Mouse (Mus musculus) 416B (cell line): ENCODE data around the gene Plcxd3.
A peak's percentile ranks its signal among the peaks of the same experiment; 100 is the strongest.

Experiments
- DNase-seq: peaks from one replicate; pipeline ENCODE4 v3.0.0; 2011; ENCODE audit warnings: low read depth

The Plcxd3 gene

DNA sequence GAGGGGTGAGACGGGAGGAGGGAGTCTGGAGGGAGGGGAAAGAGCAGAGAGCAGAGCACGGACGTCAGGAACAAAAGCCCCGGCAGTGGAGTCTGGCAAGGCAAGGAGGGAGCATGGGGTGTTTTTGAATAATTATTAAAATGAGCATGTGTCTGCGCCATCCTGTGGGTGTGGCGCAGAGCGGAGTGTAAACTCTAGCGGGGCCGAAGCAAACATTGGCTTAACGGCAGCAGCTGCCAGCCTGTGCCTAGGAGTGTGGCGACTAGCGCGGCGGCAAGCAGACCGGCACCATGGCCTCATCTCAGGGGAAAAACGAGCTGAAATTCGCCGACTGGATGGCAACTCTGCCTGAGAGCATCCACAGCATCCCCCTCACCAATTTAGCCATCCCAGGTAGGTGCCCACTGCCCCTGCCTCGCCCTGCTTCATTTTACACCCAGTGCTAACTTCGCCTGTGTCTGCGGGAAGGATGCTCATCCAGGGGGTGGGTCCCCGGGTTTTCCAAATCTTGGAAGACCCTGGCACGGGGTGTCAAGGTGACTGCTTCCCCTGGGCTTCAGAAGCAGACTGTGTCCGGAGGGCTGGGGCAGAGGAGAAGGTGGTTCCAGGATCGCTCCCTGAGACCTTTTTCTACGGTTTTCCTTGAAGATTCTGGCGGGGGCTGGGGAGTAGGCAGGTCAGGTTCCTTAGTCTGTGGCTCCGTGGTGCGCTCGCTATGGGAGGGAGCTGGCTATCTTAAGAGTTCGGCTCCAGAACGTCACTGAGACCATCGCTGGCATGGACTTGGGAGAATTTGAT, at the start of gene Plcxd3:
Gene Plcxd3 (plus strand): TSS at position 69 of the 798 bp plus-strand sequence.
- DNase-seq, result no peak

DNA sequence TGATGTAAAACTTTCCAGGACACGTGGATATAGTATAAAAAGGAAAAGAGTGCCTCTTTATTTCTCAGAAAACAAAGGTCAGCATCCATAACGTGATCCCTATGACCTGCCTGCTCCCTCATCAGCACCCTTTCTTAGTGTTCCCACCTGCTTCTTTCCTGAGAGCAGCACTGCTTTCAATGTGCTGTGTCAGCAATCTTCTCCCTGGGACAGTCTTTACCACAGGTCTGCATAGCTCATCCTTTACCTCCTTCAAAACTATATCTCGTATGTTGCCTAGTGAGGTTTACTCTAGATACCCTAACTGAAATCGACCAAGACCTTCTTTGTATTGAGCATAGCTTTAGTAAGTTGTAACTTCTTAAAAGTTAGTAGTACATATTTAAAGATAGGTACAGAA, 43.4 kb upstream of the Plcxd3 start:
- no peak for DNase-seq

GRCm38 (mm10) chr15:4341620-4342019, 33.7 kb upstream of the Plcxd3 start:
- no peak for DNase-seq

- no peak for DNase-seq
These were observed 26.3 kb upstream of the Plcxd3 start for GRCm38 (mm10) chr15:4348816-4349553.

GRCm38 (mm10) chr15:4356397-4356796, 18.9 kb upstream of the Plcxd3 start:
- no peak for DNase-seq

DNA sequence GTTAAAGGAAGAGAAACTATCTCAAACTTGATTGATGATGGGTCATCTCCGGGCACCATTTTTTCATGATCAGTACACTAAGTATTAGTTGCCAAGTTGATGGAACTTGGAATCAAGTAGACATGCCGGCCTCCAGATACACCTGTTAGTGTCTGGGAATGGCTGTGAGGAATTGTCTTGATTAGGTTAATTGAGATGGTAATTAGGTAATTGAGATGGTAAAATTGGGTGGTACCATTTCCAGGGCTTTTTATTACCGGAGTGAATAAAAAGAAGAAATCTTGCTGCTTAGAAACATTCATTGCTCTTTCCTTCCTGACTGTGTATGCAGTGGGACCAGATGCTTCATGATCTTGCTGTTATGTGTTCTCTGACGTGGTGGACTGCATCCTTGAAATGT, 17.6 kb upstream of the Plcxd3 start:
- DNase-seq, result no peak

- DNase-seq, result peak; percentile 11
These were observed 7.5 kb upstream of the Plcxd3 start for GRCm38 (mm10) chr15:4367801-4368200.

DNA sequence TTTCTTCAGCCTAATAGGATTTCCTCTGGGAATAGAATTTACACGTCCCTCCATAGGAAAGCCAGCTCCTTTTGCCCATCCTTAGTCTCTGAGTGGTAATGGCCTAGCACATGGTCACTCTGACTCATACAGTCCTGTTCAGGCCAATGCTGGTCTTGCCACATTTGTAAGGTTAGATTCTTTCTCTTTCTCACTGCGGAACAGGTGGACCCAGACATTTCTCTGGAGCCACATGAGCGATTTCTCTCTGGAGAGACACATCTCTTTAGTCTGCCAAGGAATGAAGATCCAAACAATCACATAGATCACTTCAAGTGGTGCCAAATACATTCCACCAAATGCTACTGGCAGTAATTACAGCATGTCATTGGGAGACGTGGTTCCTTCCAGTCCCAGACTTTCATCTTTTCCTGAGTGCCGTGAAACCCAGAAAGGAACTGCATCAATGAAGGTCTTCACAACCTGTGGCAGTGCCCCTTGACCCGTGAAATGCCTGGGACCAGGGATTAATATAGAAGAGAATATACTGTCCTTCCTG, 769 bp upstream of the Plcxd3 start:
- DNase-seq, result no peak

- no peak for DNase-seq
These were observed 264 bp upstream of the Plcxd3 start for GRCm38 (mm10) chr15:4375031-4375422.

DNA sequence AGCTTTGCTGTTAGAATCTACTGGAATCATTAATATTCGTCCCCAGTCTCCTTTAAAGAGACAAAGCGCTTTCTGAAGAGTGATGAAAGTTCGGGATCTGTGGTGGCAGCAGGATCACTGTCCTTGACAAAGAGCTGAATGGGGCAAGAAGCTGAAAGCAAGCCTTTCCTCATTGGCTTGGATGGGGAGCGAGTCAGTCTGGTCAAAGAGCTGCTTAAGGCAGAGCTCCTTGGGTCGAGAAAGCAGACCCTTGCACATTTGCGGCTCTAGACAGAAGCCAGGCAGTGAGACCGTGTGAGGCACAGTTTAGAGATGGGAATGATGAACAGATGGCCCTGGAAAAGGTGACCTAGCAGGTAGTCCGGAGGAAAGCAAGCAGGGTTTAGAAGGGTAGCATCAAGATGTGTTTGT, 935 bp downstream of the Plcxd3 start:
- no peak for DNase-seq

- peak; percentile 15 for DNase-seq
These were observed 3.5 kb downstream of the Plcxd3 start for GRCm38 (mm10) chr15:4378766-4379165.

DNA sequence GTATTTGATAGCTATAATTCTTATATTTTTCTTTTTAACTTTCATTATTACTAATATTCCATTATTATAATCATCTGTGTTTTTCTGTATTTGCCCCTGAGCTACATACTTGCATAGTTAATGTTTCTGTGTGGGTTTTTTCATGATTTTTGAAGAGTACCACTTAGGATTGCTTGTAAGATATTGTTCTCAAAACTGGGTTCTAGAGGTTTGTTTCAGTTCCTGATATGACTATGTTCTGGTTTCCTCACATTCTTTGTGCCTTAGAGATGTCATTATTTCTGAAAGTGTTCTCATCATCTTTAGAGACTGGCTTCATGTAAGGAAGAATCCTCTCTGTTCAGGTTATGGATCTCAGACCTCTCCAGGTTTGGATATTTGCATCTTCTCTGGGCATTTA, 12.5 kb downstream of the Plcxd3 start:
- DNase-seq, result no peak

GRCm38 (mm10) chr15:4400096-4400495, 24.8 kb downstream of the Plcxd3 start:
- no peak for DNase-seq

GRCm38 (mm10) chr15:4411333-4411732, 36.0 kb downstream of the Plcxd3 start:
- DNase-seq, result no peak

DNA sequence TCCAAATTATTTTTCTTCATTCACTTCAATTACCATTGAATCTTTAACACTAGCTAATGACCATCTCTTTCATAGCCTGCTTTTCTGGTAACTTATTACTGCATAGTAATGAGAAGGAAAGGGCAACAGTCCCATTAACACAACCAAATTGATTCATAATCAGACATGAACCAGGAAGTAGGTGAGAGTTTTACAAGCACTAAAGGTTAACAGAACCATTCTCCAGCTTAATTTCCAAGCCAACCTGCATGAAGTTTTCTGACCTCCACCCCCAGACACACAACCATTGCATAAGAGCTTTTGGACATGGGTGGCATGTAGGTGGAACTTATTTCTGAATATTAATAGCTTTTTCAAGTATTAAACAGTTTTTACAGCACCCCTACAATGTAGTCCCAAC, 64.8 kb downstream of the Plcxd3 start:
- DNase-seq, result no peak

DNA sequence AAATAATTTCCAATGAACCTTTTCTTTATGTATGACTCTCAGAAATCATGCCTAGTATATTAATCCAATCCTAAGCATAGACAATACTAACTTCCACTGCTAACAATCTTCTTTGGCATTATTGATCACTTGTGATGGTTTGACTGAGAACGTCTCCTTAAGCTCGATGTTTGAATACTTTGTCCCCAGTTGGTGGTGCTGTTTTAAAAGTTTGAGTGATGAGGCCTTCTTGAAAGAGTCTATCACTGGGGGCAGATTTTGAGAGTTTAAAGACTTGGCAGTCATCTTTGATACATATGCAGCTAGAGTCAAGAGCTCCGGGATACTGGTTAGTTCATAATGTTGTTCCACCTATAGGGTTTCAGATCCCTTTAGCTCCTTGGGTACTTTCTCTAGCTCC, 120.9 kb downstream of the Plcxd3 start:
- no peak for DNase-seq

GRCm38 (mm10) chr15:4496984-4497383, 121.7 kb downstream of the Plcxd3 start:
- DNase-seq, result no peak

GRCm38 (mm10) chr15:4498036-4498435, 122.7 kb downstream of the Plcxd3 start:
- DNase-seq, result no peak

DNA sequence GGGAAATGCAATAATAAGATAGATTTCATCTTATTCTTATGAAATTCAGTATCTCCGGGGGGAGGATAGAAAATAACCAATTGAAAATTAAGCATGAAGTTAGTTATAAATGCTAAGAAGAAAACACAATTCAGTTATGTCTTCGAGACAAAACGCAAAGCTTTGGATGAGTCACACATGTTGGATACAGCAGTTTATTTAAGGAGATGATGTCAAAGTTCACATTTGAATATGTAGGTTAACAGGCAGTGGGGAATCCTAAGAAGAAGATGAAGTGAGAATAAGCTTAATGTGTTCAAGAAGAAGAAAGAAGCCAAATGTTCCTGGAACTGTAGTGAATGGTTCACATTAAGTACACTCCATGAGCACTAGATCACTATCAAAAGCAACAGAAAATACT, 128.1 kb downstream of the Plcxd3 start:
- no peak for DNase-seq

DNA sequence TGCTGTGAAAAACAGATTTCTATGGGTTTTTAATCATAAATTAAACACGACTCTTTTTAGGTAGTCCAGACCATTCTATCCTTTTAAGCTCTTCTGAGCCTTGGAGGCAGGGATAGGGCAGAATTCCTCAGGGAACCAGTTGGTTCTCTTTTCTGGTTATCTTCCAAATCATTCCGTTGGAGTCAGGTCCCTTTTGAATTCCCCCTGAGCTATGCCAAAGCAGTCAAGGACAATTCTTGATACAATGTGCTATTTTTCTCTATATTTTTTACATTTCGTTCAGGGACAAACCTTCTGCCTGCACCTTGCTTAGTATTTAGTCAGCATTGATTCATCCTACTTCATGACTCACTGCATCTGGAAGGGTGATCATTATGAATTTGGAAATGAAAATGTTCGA, 128.5 kb downstream of the Plcxd3 start:
- DNase-seq, result no peak

GRCm38 (mm10) chr15:4514724-4515123, 139.4 kb downstream of the Plcxd3 start:
- no peak for DNase-seq

DNA sequence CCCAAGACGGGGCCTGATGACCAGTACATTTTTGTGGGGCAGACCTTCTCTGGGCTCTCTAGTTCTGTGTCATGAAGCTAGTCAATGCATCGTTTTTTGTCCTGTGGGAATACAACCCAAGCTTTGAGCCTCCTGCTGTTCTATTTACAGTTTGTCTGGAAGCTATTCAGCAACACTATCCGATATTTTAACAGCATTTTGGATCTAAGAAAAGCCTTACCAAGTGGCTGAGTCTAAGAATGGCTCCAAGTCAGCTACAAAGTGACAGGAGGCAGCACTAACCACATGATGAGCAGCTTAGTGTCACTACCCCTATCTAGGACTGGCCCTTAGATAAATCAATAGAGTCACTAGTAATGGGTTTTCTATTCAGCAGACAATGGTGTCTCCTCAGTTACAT, 149.3 kb downstream of the Plcxd3 start:
- DNase-seq, result no peak

- no peak for DNase-seq
These were observed 158.4 kb downstream of the Plcxd3 start for GRCm38 (mm10) chr15:4533700-4534099.
